Mouse (Mus musculus) 416B (cell line): Measurements from ENCODE around the gene Fam151b.

Source experiments
- DNase-seq: peaks from one replicate; pipeline ENCODE4 v3.0.0; 2011; ENCODE audit warnings: low read depth

Gene Fam151b

GRCm38 (mm10) chr13:92419630-92420029 lies 64.2 kb downstream of the Fam151b start:
- DNase-seq: no peak

GRCm38 (mm10) chr13:92410486-92410885 lies 73.3 kb downstream of the Fam151b start:
- DNase-seq: no peak

- DNase-seq: no peak
These were observed 80.3 kb downstream of the Fam151b start for GRCm38 (mm10) chr13:92403496-92403895.

GRCm38 (mm10) chr13:92402063-92402462 lies 81.8 kb downstream of the Fam151b start:
- DNase-seq: no peak
